Mouse (Mus musculus): ENCODE measurements around the gene Sugp1.

The Sugp1 gene

GRCm38 (mm10) chr8:70104922-70105321 lies 62.3 kb downstream of the Sugp1 start:
- in situ Hi-C loops (cut with MboI, MseI), result no loop called here

- in situ Hi-C loops (cut with MboI, MseI), result no loop called here
These were observed 67.8 kb downstream of the Sugp1 start for GRCm38 (mm10) chr8:70110451-70110850.

- in situ Hi-C loops (cut with MboI, MseI), result no loop called here
These were observed 68.7 kb downstream of the Sugp1 start for GRCm38 (mm10) chr8:70111192-70111795.

GRCm38 (mm10) chr8:70112401-70113016 lies 69.9 kb downstream of the Sugp1 start:
- in situ Hi-C loops (cut with MboI, MseI), result no loop called here

GRCm38 (mm10) chr8:70114488-70114887 lies 71.9 kb downstream of the Sugp1 start:
- in situ Hi-C loops (cut with MboI, MseI), result no loop called here

- in situ Hi-C loops (cut with MboI, MseI), result no loop called here
These were observed 72.3 kb downstream of the Sugp1 start for GRCm38 (mm10) chr8:70114892-70115291.

DNA sequence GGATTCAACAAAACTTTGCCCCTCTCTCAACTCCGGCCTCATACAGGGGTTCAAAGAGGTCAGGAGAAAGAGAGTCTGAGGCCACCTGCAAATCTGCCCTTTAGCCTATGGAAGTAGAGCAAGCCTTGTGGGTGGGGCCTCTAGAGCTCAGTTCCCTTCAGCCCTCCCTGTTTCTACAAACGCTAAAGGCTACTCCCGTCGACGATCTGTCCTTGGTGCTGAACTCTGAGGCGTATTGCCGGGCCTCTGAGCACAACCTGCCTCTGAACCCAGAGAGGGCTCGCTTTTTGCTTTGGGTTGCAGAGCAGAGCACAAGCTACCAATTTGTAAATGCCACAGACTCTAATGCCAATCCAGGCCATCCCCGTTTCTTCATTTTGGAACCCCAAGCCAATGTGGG lies 75.0 kb downstream of the Sugp1 start:
- in situ Hi-C loops (cut with MboI, MseI), result no loop called here

DNA sequence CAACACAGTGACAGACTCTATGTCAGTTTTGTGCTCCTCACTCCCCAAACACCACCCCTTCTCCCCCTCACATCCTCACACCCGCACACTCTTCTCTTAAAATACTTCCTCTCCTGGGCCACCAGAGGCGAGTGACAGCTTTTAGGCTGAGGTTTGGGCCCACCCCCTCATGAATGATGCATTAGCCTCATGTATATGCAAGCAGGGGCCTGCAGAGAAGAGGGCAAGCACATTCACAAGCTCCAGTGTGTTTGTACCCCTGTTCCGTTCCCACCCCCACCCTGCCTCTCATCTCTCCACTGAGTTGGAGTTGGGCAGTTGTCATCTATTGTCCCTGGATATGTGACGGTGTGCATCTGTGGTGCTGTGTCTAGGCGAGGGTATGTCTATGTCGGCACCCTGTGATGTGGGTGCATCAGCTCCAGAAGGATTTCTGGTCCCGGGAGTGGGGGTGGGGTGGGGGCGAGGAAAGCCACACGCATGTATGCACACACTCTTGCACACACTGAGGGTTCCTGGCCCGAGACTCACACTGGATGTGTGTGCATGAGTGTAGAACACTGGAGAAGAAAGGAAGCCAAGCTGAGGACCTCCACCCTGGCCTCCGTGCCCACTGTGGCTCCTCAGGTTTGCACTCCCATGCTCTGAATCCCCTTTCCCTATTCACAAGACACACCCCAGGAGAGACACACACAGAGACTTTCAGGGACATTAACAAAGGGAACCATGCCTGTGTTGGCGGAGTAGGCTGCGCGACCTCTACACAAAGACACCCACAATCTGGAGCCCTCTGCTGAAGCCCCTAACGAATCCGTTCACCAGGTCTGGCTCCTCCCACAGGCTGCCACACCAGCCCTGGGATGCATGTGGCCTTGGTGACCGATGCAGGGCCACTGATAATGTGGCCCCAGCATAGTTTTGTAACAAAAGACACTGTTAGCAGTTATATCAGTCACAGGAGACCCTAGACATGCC lies 76.4 kb downstream of the Sugp1 start:
- in situ Hi-C loops (cut with MboI, MseI), result no loop called here

DNA sequence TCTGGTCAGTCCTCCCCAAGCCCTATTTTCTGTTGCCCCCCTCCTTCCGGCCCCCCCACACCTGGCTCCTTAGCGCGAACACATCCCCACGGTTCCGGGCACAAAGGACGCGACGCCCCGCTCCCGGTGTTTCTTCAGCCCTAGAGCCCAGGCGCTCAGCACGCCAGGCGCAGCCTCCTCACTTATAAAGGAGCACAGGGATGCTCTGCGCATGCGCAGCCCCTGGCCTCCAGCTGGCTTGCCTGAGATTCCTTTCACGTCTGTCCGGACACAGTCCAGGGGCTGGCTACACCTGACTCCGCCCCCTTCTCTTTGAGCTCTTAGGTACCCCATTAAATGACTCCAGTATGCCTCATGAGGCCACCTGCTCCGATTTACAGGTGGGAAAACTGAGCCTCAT lies 78.1 kb downstream of the Sugp1 start, which contains the start of gene Ncan:
Gene Ncan (minus strand): TSS at position 207 of the 400 bp plus-strand sequence.
- in situ Hi-C loops (cut with MboI, MseI), result no loop called here

All from T-helper 17 cell (primary cell).